ENCODE assay signal across 26 mouse cellular contexts in the genomic region with DNA sequence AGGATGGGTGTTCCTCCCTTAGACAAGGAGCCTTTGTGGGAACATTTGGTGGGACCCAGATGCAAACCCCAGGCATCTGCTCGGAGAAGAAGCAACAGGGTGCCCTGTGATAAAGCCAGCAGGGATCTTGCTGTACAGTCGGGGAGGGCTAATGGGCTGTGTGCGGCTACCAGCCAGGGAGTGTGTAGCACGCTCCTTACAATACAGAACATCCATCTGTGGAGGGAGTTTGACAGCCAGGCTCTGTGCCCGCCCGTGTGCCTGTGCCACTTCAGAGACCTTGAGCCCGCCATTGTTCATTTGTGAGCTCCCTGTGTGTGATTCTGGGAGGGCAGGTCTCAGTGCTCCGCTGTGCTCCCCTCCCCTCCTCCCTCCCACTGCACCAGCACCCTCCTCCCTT.
DNase-seq lines count a peak whose midpoint lies in the region; ATAC-seq and TF ChIP-seq lines count a peak whose summit lies in the region.
"Had no signal": no experiment of that assay in that cellular context is flagged by ENCODE, and none has a peak within 500 bp of the region (broad histone marks: within the 10 kb centered on the region; RNA-seq: fewer than 3 reads in every experiment).

No protein-coding gene starts in this region.

- no peak for DNase-seq in forebrain, embryonic 10.5 days (ENCODE audit: extremely low spot score, low spot score)
- DNase-seq in layer of hippocampus, adult 9-11 months, result peak; percentile 16
- DNase-seq in layer of hippocampus, adult 11-12 months (ENCODE audit: low spot score), result no peak
- DNase-seq in brain, embryonic 14.5 days (ENCODE audit: low read depth), result peak; percentile 74
- DNase-seq in hindbrain, postnatal 0 days (ENCODE audit: low spot score), result no peak
- no peak for DNase-seq in retina, postnatal 1 day
- DNase-seq: adrenal gland, postnatal 14 days; cerebellum, adult 8-10 months; gastrocnemius, postnatal 14 days; heart, adult 11 months; heart, postnatal 10 days; kidney, adult 11 months; kidney, postnatal 36 days; lung, embryonic 14.5 days; midbrain, embryonic 14.5 days; right cerebral cortex, adult 18-20 months; right cerebral cortex, postnatal 4 days had no signal

- H3K4me3 ChIP-seq in forebrain, embryonic 10.5 days, result no peak overlapping the region
- no peak overlapping the region for H3K4me3 ChIP-seq in forebrain, embryonic 12.5 days (replicated peaks)
- no peak overlapping the region for H3K4me3 ChIP-seq in hindbrain, postnatal 0 days (ENCODE audit: low read length)
- H3K4me3 ChIP-seq: embryonic facial prominence, embryonic 15.5 days; heart, embryonic 12.5 days; kidney, embryonic 15.5 days; limb, embryonic 15.5 days; megakaryocyte, embryonic 14.5 days; stomach, embryonic 15.5 days had no signal

- H3K27ac ChIP-seq in forebrain, embryonic 10.5 days, result peak overlapping the region; percentile 25; the same call in 1 of the 2 replicates
- no peak overlapping the region for H3K27ac ChIP-seq in forebrain, embryonic 12.5 days
- no peak overlapping the region for H3K27ac ChIP-seq in hindbrain, postnatal 0 days
- H3K27ac ChIP-seq: embryonic facial prominence, embryonic 15.5 days; kidney, embryonic 15.5 days; limb, embryonic 15.5 days; liver, embryonic 14.5 days; stomach, embryonic 15.5 days had no signal

- H3K36me3 ChIP-seq in forebrain, embryonic 10.5 days (replicated peaks), result no peaks in the 10 kb centered on the region
- H3K36me3 ChIP-seq in forebrain, embryonic 12.5 days (replicated peaks), result no peaks in the 10 kb centered on the region
- H3K36me3 ChIP-seq in hindbrain, postnatal 0 days (ENCODE audit: insufficient read depth, low read length), result no peaks in the 10 kb centered on the region
- H3K36me3 ChIP-seq: embryonic facial prominence, embryonic 15.5 days; heart, embryonic 12.5 days; kidney, embryonic 15.5 days; limb, embryonic 15.5 days; stomach, embryonic 15.5 days had no signal

- TF ChIP-seq POLR2A in brain, embryonic 14.5 days (IDR thresholded peaks at IDR 0.05; ENCODE audit: borderline replicate concordance, extremely low read depth, insufficient read depth, insufficient read length, poor library complexity, severe bottlenecking), result no peak

- H3K27me3 ChIP-seq in forebrain, embryonic 10.5 days (ENCODE audit: poor library complexity, severe bottlenecking), result peaks cover 66% of the 10 kb centered on the region
- peaks cover 40% of the 10 kb centered on the region for H3K27me3 ChIP-seq in forebrain, embryonic 12.5 days
- H3K27me3 ChIP-seq in hindbrain, postnatal 0 days (ENCODE audit: insufficient read depth, low read length), result no peaks in the 10 kb centered on the region
- H3K27me3 ChIP-seq: embryonic facial prominence, embryonic 15.5 days; heart, embryonic 12.5 days; kidney, embryonic 15.5 days; stomach, embryonic 15.5 days had no signal

- no peak for TF ChIP-seq CTCF in brain, embryonic 14.5 days (IDR thresholded peaks at IDR 0.05; ENCODE audit: borderline replicate concordance, extremely low read depth, insufficient read depth, insufficient read length)
- no peak for TF ChIP-seq CTCF in hindbrain, postnatal 0 days (IDR thresholded peaks at IDR 0.05; ENCODE audit: low read depth)

- H3K4me2 ChIP-seq in forebrain, embryonic 12.5 days, result no peak overlapping the region
- H3K4me2 ChIP-seq in hindbrain, postnatal 0 days (ENCODE audit: low read depth, low read length), result no peak overlapping the region
- H3K4me2 ChIP-seq: embryonic facial prominence, embryonic 15.5 days; heart, embryonic 12.5 days; kidney, embryonic 15.5 days; limb, embryonic 15.5 days; lung, embryonic 14.5 days; stomach, embryonic 15.5 days had no signal

- ATAC-seq in forebrain, embryonic 12.5 days (ENCODE audit: low FRiP score), result no peak
- peak; percentile 39; the same call in 1 of the 2 replicates for ATAC-seq in hindbrain, postnatal 0 days
- ATAC-seq in megakaryocyte progenitor cell, adult 5-6 weeks (replicated peaks; ENCODE audit: poor library complexity), result no peak

- no peak overlapping the region for H3K9ac ChIP-seq in forebrain, embryonic 12.5 days
- no peak overlapping the region for H3K9ac ChIP-seq in hindbrain, postnatal 0 days (replicated peaks; ENCODE audit: low read length)
- H3K9ac ChIP-seq: embryonic facial prominence, embryonic 15.5 days; heart, embryonic 12.5 days; kidney, embryonic 15.5 days; limb, embryonic 15.5 days; liver, embryonic 14.5 days; lung, embryonic 14.5 days; stomach, embryonic 15.5 days had no signal

- WGBS in forebrain, embryonic 10.5 days, result 71% methylated on average over 8 of the region's 8 CpGs
- WGBS in forebrain, embryonic 12.5 days, result 60% methylated on average over 8 of the region's 8 CpGs
- 43% methylated on average over 8 of the region's 8 CpGs for WGBS in hindbrain, postnatal 0 days

- no peaks in the 10 kb centered on the region for H3K9me3 ChIP-seq in forebrain, embryonic 10.5 days
- H3K9me3 ChIP-seq in forebrain, embryonic 12.5 days, result no peaks in the 10 kb centered on the region
- H3K9me3 ChIP-seq in hindbrain, postnatal 0 days (ENCODE audit: low read length), result no peaks in the 10 kb centered on the region
- H3K9me3 ChIP-seq: embryonic facial prominence, embryonic 15.5 days; heart, embryonic 12.5 days; kidney, embryonic 15.5 days; limb, embryonic 15.5 days; megakaryocyte, embryonic 14.5 days; stomach, embryonic 15.5 days had no signal

- peaks cover 23% of the 10 kb centered on the region for H3K4me1 ChIP-seq in forebrain, embryonic 10.5 days
- H3K4me1 ChIP-seq in forebrain, embryonic 12.5 days, result peaks cover 18% of the 10 kb centered on the region
- no peaks in the 10 kb centered on the region for H3K4me1 ChIP-seq in hindbrain, postnatal 0 days (ENCODE audit: insufficient read depth, low read length)
- H3K4me1 ChIP-seq: stomach, embryonic 15.5 days had no signal

Comparison
In these comparisons a context has a peak if more than half of its experiments do, and no peak if none do; other contexts are left out.
1. DNase-seq: peak in layer of hippocampus, adult 9-11 months (single experiment) and brain, embryonic 14.5 days (single experiment); none in forebrain, embryonic 10.5 days (single experiment), layer of hippocampus, adult 11-12 months (single experiment), hindbrain, postnatal 0 days (single experiment) and retina, postnatal 1 day (single experiment).